Mouse (Mus musculus) liver, postnatal 0 days (tissue): ENCODE results near the gene Tnip3. TPM values are rescaled to one million over a fixed set of nuclear protein-coding genes. Genes with fewer than 3 reads are reported as not detected.

ENCODE experiments used
- ATAC-seq: fragments of 200-750 bp; cut with Nextera tagmentation; 2 replicates; pipeline ENCODE4 v1.8.0; 2017; ENCODE audit warnings: mild to moderate bottlenecking, moderate library complexity
- DNase-seq: peaks from one replicate; pipeline ENCODE4 v3.0.0-alpha.2; 2016
- H3K27ac ChIP-seq: fragments of 300-500 bp; sonication (generic); 2 replicates; pipeline ENCODE4 v1.5.1; 2014; ENCODE audit warnings: antibody characterized with exemption, moderate library complexity, mild to moderate bottlenecking, low read depth
- H3K27me3 ChIP-seq: fragments of 300-500 bp; sonication (generic); 2 replicates; pipeline ENCODE4 v1.6.1; 2014; ENCODE audit warnings: low read length, control low read depth, mixed read lengths; ENCODE audit not compliant: insufficient read depth
- H3K36me3 ChIP-seq: fragments of 300-500 bp; sonication (generic); replicated peaks from 2 replicates; pipeline ENCODE4 v1.6.1; 2014; ENCODE audit warnings: mild to moderate bottlenecking, control low read depth, low read length, moderate library complexity, mixed read lengths; ENCODE audit not compliant: insufficient read depth
- H3K4me1 ChIP-seq: fragments of 300-500 bp; sonication (generic); 2 replicates; pipeline ENCODE4 v1.6.1; 2014; ENCODE audit warnings: antibody characterized with exemption, mild to moderate bottlenecking, control low read depth; ENCODE audit not compliant: insufficient read depth
- H3K4me2 ChIP-seq: fragments of 300-500 bp; sonication (generic); 2 replicates; pipeline ENCODE4 v1.6.1; 2014; ENCODE audit warnings: low read depth, mild to moderate bottlenecking, low read length, moderate library complexity, mixed read lengths
- H3K4me3 ChIP-seq: fragments of 300-500 bp; sonication (generic); 2 replicates; pipeline ENCODE4 v1.5.1; 2014; ENCODE audit warnings: low read depth, low read length
- H3K9ac ChIP-seq: fragments of 300-500 bp; sonication (generic); replicated peaks from 2 replicates; pipeline ENCODE4 v1.6.1; 2014; ENCODE audit warnings: mild to moderate bottlenecking, moderate library complexity
- H3K9me3 ChIP-seq: fragments of 300-500 bp; sonication (generic); 2 replicates; pipeline ENCODE4 v1.6.1; 2016; ENCODE audit warnings: mild to moderate bottlenecking, control low read depth, low read length, mixed read lengths
- CTCF ChIP-seq: sonication (generic); IDR thresholded peaks from 2 replicates; pipeline ENCODE4 v1.5.1; 2016; ENCODE audit warnings: antibody characterized with exemption, low read depth
- EP300 ChIP-seq: IDR thresholded peaks from 2 replicates; pipeline ENCODE4 v1.6.1; 2016; ENCODE audit warnings: antibody characterized with exemption, low read depth, mild to moderate bottlenecking
- WGBS: fragments of 180-500 bp; shearing (Covaris S2); extraction: QIAGEN DNeasy Blood & Tissue Kit; methylation state at CpG from one replicate; pipeline ENCODE4 v1.1.7; 2014; ENCODE audit not compliant: insufficient replicate concordance; 5-methylcytosine and 5-hydroxymethylcytosine counted together
- polyA plus RNA-seq: library from polyadenylated mRNA; unstranded; fragments of >200 nt; fragmentation: Nextera tagmentation; extraction: Ambion mirVana; gene quantifications from 2 replicates; pipeline ENCODE4 v1.2.1, GENCODE M21; 2015

Gene Tnip3
- polyA plus RNA-seq, 1 experiment from 2014 or later, result 0.06 TPM

DNA sequence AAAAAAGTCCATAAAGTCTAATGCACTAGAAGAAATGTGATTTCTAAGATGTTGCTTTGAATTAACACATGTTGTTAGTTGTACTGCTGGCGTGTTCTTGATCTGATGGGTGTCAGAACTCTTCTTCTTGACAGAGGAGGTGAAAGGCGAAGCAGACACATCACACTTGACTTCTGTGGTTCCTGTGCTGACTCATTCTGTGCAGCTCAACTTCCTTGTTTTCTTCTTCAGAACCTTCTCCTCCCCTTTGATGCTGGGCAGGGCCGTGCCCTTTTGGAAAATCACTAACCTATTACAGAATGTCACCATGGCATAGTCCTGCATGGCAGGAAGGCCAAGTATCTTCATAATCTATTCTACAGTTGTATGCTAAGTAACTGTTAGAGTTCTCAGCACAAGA is 69.1 kb downstream of the Tnip3 start:
- no peaks in the 10 kb centered on the region for H3K4me1 ChIP-seq
- no peaks in the 10 kb centered on the region for H3K27me3 ChIP-seq
- no peak overlapping the region for H3K4me3 ChIP-seq
- no peak overlapping the region for H3K27ac ChIP-seq
- ATAC-seq (peak; percentile 45; the same call in 1 of the 2 replicates), DNase-seq (peak; percentile 14)
- whole genome bisulfite sequencing, result 37% methylated on average over 3 of the region's 3 CpGs
- H3K9ac ChIP-seq, result no peak overlapping the region
- TF ChIP-seq CTCF, result no peak
- TF ChIP-seq EP300, result no peak
- H3K36me3 ChIP-seq, result no peaks in the 10 kb centered on the region
- no peaks in the 10 kb centered on the region for H3K9me3 ChIP-seq
- no peak overlapping the region for H3K4me2 ChIP-seq

DNA sequence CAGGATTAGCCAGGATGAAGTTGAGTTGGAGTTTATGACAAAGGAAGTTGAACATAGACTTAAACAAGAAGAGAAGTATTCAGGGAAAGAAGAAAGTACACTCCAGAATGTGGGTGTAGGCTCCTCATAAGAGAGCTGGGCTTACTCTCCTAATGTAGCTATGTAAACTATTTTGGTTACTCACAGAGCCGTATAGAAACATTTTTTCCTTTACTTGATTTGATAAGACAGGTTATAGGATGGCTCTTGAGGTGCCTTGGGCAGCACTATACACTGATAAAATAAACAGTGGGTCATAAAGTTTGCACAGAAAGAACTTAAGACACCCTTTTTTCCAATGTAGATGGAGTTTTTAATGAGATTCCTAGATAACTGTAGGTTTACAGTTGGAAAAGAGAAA is 70.3 kb downstream of the Tnip3 start:
- Histone ChIP-seq H3K4me1 (no peaks in the 10 kb centered on the region), H3K4me3 (no peak overlapping the region), H3K9ac (no peak overlapping the region), H3K27ac (no peak overlapping the region), H3K27me3 (no peaks in the 10 kb centered on the region), H3K9me3 (no peaks in the 10 kb centered on the region), H3K36me3 (no peaks in the 10 kb centered on the region), H3K4me2 (no peak overlapping the region)
- WGBS, result 50% methylated on average over 1 of the region's 1 CpGs
- DNase-seq, result no peak
- TF ChIP-seq CTCF (no peak), EP300 (no peak)
- no peak for ATAC-seq

DNA sequence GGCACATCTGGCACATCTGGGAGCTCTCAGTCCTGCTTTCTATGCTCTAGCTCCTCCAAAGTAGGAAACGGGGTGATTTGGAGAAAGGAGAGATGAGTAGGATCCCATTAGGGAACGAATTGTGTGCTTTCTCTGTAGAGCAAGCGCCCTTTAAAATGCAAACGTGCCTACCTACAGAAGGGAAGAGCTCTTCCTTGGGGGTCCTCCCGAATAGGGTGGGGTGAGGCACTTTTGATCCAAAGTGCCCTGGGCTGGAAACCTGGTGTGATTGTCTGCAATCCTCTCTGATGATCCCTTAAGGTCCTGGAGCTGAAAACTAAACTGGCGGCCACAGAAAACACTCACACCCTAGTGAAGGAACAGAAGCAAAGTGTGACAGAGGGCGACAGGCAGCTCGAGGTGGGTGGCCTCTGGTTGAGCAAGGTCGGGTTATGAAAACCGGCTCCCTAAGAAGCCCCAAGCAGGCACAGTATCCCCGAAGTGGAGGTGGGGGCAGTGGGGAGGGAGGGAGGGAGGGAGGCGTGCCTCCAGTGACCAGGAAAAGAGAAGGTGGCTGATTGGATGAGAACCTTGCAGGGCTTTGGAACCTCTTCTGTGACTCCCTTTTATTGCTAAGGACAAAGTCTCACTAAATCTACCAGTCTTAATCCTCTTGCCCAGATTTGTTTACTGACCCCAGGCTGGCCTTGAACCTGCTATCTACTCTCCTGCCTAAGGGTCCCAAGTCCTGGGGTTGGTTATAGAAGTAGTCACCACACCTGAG is 72.1 kb downstream of the Tnip3 start:
- Histone ChIP-seq H3K27me3 (no peaks in the 10 kb centered on the region), H3K36me3 (no peaks in the 10 kb centered on the region), H3K4me3 (no peak overlapping the region), H3K4me1 (no peaks in the 10 kb centered on the region), H3K27ac (no peak overlapping the region), H3K9ac (no peak overlapping the region), H3K4me2 (no peak overlapping the region), H3K9me3 (no peaks in the 10 kb centered on the region)
- no peak for TF ChIP-seq EP300
- TF ChIP-seq CTCF, result no peak
- WGBS, result 40% methylated on average over 12 of the region's 12 CpGs
- DNase-seq (no peak), ATAC-seq (no peak)

DNA sequence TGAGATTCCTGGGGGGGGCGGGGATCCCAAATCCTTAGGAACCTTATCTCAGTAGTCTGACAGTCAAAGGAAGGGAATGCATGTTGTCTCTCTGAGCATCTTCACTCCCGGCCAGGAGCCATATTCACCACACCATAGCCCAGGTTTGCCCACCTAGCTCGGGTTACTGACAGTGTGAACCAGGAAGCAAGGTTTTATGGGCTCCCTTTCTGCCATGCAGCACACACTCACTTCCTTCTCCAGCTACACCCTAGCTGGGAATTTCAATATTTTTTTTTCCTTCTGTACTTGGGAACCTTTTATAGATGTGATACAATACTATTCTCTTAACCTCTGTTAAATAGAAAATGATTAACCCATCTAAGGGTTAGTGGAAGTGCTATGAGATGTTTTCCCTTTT is 73.4 kb downstream of the Tnip3 start:
- WGBS, result 70% methylated on average over 3 of the region's 3 CpGs
- Histone ChIP-seq H3K27ac (no peak overlapping the region), H3K36me3 (no peaks in the 10 kb centered on the region), H3K9me3 (no peaks in the 10 kb centered on the region), H3K9ac (no peak overlapping the region), H3K4me2 (no peak overlapping the region), H3K4me3 (no peak overlapping the region), H3K27me3 (no peaks in the 10 kb centered on the region), H3K4me1 (no peaks in the 10 kb centered on the region)
- DNase-seq, result no peak
- TF ChIP-seq EP300 (no peak), CTCF (no peak)
- ATAC-seq, result no peak

DNA sequence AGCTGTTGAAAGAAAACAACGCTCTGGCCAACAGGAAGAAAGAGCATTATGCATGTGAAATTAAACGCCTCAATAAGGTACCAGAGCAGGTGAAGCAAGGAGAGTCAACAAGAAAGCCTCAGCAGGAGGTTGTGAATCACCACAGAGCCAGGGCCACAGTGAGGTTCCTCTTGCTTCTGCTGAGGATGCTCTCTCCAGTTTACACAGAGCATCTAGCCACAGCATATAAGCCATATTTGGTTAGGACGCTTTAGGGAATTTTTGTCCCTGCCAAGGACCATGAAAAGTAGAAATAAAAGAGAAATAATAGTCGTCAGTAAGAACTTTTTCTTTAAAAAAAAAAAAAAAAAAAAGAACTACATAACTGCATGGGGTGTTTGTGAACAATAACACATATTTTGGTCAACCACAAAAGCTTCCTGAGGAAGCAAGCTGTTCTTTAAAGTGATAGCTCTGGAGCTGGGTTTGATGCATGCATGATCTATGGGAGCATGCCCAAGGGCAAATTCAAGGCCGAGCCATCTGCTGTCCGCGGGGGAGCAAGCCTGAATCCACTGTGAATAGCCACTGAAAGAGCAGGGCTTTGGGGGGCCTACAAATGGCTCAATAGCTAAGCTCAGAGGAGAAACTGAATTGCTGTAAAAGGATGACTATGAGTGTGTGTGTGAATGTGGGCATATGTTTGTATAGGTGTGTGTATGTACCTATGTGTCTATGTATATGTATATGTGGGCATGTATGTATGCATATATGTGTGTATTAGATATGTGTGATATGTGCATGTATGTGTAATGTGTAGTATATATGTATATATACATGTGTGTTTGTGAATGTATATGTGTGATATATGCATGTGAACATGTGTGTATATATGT is 75.0 kb downstream of the Tnip3 start:
- no peak for ATAC-seq
- Histone ChIP-seq H3K9ac (no peak overlapping the region), H3K36me3 (no peaks in the 10 kb centered on the region), H3K9me3 (no peaks in the 10 kb centered on the region), H3K4me1 (no peaks in the 10 kb centered on the region), H3K4me2 (no peak overlapping the region), H3K4me3 (no peak overlapping the region), H3K27ac (no peak overlapping the region), H3K27me3 (no peaks in the 10 kb centered on the region)
- TF ChIP-seq CTCF (no peak), EP300 (no peak)
- no peak for DNase-seq
- 20% methylated on average over 7 of the region's 7 CpGs for WGBS

DNA sequence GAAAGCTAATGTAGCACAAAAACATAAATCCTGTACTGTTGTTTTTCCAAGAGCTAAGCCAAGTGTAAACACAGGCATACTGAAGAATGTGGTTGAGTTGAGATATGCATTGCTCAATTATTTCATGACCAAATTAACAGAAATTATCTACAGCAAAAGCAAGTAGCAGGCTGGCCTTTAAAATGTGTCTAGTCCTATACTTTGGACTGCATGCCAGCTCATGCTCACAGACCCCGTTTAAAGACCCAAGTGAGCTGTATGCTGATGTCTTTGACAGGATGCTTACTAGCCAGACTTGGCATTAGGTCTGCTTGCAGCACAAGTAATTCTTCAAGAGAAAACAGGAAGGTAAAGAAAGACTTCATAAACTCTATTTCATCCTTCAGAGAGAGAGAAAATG is 75.8 kb downstream of the Tnip3 start:
- WGBS, result 38% methylated on average over 1 of the region's 1 CpGs
- no peak for TF ChIP-seq CTCF
- no peak for TF ChIP-seq EP300

More for the DNA sequence above, 75.8 kb downstream of the Tnip3 start:
- H3K9me3 ChIP-seq, result no peaks in the 10 kb centered on the region
- no peaks in the 10 kb centered on the region for H3K36me3 ChIP-seq
- H3K27me3 ChIP-seq, result no peaks in the 10 kb centered on the region
- H3K4me1 ChIP-seq, result no peaks in the 10 kb centered on the region
- no peak overlapping the region for H3K4me3 ChIP-seq
- H3K27ac ChIP-seq, result no peak overlapping the region
- H3K9ac ChIP-seq, result no peak overlapping the region
- ATAC-seq (no peak), DNase-seq (no peak)
- H3K4me2 ChIP-seq, result no peak overlapping the region
